Mouse (Mus musculus) lung, postnatal 10 days (tissue): ENCODE measurements around the gene Rpl6.
"Not testable (repeated sequence)": the region's sequence is repeated elsewhere in the genome, so short reads cannot be mapped to it uniquely, and the experiment has no call there.

Experiments used
- DNase-seq: peaks from one replicate; pipeline ENCODE4 v3.0.0; 2021

Rpl6 gene

GRCm38 (mm10) chr5:121197337-121197736 lies 6.9 kb upstream of the Rpl6 start:
- DNase-seq: no peak

GRCm38 (mm10) chr5:121198376-121198775 lies 5.9 kb upstream of the Rpl6 start:
- DNase-seq: no peak

- DNase-seq: peak; percentile 65
Observed at GRCm38 (mm10) chr5:121201739-121202138, 2.5 kb upstream of the Rpl6 start.

- DNase-seq: no peak
Observed at GRCm38 (mm10) chr5:121202467-121202866, 1.8 kb upstream of the Rpl6 start.

GRCm38 (mm10) chr5:121205537-121206130 lies 1.4 kb downstream of the Rpl6 start:
- DNase-seq: not testable (repeated sequence)

- no peak for DNase-seq
Observed at GRCm38 (mm10) chr5:121206540-121206939, 2.3 kb downstream of the Rpl6 start.

- no peak for DNase-seq
Observed at GRCm38 (mm10) chr5:121206984-121207383, 2.7 kb downstream of the Rpl6 start.

GRCm38 (mm10) chr5:121209755-121210600 lies 5.7 kb downstream of the Rpl6 start:
- DNase-seq: no peak

- DNase-seq: no peak
Observed at GRCm38 (mm10) chr5:121210601-121210924, 6.3 kb downstream of the Rpl6 start.

- DNase-seq: no peak
Observed at GRCm38 (mm10) chr5:121212108-121212507, 7.8 kb downstream of the Rpl6 start.

GRCm38 (mm10) chr5:121214707-121215106 lies 10.4 kb downstream of the Rpl6 start:
- no peak for DNase-seq

GRCm38 (mm10) chr5:121215380-121216125 lies 11.3 kb downstream of the Rpl6 start:
- peak; percentile 81 for DNase-seq

GRCm38 (mm10) chr5:121216126-121216446 lies 11.8 kb downstream of the Rpl6 start:
- no peak for DNase-seq

- not testable (repeated sequence) for DNase-seq
Observed at GRCm38 (mm10) chr5:121216584-121217312, 12.5 kb downstream of the Rpl6 start.

- no peak for DNase-seq
Observed at GRCm38 (mm10) chr5:121217313-121217634, 13.0 kb downstream of the Rpl6 start.

- DNase-seq: no peak
Observed at GRCm38 (mm10) chr5:121219190-121219589, 14.9 kb downstream of the Rpl6 start.

- peak; percentile 98 for DNase-seq
Observed at GRCm38 (mm10) chr5:121219980-121220731, 15.9 kb downstream of the Rpl6 start, which contains the start of gene Hectd4. Hectd4 (plus strand) TSS chr5:121220219.

- DNase-seq: peak; percentile 43
Observed at GRCm38 (mm10) chr5:121220732-121221301, 16.5 kb downstream of the Rpl6 start.

- no peak for DNase-seq
Observed at GRCm38 (mm10) chr5:121221328-121221850, 17.1 kb downstream of the Rpl6 start.

GRCm38 (mm10) chr5:121224020-121224419 lies 19.7 kb downstream of the Rpl6 start:
- not testable (repeated sequence) for DNase-seq

GRCm38 (mm10) chr5:121224856-121225255 lies 20.6 kb downstream of the Rpl6 start:
- no peak for DNase-seq

- no peak for DNase-seq
Observed at GRCm38 (mm10) chr5:121225854-121226253, 21.6 kb downstream of the Rpl6 start.
